Mouse (Mus musculus) mature B cell (primary cell): ENCODE results near the gene March6.

Experiments
- in situ Hi-C: fragments of 300-500 bp; cut with MboI; formaldehyde crosslinking; loops from 2 replicates; pipeline ENCODE4 v1.14.3; 2019

Gene March6

DNA sequence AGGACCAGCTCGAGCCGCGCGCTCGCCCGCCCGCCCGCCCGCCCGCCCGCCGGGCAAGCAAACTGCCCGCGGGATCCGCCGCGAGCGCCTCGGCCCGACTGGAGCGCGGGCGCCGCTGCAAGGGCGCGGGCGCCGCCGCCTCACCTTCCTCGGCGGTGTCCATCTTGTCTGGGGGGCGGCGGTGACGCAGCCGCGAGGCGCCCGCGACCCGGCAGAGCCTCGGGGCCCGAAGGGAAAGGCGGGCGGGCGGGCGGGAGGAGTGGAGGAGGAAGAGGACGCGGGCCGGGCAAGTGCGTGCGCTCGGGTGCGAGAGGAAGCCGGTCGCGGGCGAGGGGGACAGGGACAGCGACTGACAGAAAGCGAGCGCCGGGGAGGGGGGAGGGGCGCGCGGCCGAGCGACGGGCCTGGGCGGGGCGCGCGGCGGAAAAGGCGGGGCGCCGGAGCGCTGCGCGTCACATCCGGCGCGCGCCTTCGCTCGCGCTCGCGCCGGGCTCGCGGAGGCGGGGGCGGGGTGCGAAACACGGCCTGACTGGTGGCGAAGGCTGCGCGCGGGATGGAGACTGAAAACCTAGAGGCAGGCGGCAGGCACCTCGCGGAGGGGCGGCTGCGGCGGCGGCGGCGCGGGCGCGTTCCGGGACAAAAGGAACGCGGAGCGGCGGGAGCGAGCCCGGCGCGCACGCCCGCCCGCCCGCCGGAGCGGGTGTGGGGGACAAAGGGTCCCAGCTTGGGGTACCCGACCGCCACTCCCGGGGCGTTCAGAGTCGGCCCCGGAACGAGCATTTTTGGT is at the start of gene March6:
Gene March6 (minus strand): TSS at position 395 of the 787 bp plus-strand sequence.
- in situ Hi-C loops, result no loop called here

DNA sequence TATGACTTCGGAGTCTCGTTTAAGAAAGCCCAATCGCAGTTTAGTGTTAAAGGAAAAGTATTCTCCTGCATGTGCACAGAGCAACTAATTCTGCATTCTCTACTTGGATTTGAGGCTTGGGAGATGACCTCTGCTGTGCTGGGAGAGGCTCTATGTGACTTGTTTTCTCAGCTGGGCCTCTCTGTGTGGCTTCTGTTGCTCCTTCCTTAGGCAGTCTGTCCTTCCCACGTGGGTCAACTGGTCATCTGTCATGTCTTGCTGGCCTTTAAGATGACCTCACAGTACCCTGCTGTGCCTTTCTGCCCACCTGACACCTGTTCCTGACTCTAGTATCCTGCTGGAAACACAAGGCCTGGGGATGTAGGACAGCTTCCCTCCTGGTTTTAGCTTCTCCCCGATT is 45.2 kb upstream of the March6 start:
- in situ Hi-C loops, result no loop called here

DNA sequence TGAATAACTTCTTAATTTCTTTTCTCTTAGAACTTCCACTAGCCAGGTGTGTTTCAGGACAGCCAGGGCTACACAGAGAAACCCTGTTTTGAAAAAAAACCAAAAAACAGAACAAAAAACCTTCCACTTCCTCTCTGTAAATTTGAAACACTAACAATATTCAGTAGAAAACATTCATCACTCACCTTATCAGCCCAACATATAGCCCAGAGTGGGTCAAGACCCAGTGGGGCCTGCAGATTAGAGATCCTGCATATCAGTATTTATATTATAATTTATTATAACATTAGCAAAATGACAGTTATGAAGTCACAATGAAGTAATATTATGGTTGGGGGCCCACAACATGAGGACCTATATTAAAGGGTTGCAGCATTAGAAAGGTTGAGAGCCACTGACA is 42.8 kb upstream of the March6 start:
- in situ Hi-C loops, result no loop called here

DNA sequence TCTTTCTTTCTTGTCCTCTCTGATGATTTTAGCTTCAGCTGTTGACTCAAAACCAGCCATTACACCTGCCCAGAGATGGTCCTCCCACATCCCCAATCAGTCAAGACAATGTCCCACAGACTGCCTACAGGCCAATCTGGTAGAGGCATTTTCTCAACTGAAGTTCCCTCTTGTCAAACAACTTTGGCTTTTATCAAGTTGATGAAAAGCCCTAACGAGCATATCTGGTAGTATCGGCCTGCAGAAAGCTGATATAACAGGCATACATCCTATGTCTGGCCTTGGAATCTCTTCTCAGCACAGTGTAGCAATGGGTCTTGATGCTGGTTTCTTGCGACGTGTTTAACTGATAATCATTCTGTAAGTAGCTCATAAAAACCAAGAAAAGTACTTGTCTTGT is 42.4 kb upstream of the March6 start:
- in situ Hi-C loops, result no loop called here

DNA sequence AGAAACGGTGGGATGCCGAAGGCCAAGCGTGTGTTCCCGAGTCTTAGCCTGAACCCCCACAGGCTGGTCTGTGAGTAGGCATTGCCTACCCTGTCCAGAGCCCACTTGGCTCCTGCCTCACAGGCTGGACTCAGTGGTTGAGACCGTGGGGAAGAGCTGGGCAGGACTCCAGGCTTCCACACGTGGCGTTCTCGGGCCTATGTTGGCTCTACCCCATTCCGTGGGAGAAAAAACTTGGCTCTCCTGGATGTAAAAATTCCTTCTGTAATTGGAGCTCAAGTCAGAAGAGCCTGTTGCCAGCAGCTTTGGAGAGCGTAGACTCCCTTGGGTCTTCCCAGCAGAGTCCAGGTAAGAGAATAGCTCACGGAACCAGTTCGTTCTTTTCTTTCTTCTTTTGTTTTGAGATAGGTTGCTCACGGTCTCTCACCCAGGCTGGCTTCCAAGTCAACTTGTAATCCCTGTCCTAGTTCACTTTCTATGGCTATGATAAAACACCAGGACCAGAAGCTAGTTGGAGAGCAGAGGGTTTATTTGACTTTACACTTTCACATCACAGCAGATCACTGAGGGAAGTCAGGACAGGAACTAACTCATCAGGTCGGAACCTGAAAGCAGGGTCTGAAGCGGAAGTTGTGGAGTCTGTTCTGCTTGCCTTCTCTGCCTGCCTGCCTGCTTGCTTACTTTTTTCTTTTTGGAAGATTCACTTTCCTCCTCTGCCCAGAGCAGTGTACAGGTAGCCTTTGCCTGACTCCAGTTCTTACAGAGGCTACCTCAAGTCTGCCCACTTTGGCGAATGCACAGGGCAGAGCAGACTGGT is 41.3 kb upstream of the March6 start:
- in situ Hi-C loops, result no loop called here

DNA sequence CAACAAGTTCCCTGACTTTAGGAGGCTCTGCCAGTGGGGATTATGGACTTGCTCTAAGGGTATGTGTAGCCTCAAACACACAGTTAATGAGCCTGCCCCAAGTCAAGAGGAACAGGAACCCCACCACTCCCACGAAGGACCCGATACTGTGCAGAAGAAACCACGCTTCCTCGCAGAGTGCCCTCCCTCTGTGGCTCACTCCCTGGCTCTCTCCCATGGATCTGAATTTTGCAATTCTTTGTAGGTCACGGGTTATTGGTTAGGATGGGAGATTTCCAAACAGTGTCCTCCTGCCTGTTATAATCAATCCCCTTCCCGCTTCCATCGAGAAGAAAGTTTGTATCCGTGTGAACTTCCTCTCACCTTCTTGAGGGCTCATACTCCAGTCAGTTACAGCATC is 40.1 kb upstream of the March6 start:
- in situ Hi-C loops, result no loop called here

DNA sequence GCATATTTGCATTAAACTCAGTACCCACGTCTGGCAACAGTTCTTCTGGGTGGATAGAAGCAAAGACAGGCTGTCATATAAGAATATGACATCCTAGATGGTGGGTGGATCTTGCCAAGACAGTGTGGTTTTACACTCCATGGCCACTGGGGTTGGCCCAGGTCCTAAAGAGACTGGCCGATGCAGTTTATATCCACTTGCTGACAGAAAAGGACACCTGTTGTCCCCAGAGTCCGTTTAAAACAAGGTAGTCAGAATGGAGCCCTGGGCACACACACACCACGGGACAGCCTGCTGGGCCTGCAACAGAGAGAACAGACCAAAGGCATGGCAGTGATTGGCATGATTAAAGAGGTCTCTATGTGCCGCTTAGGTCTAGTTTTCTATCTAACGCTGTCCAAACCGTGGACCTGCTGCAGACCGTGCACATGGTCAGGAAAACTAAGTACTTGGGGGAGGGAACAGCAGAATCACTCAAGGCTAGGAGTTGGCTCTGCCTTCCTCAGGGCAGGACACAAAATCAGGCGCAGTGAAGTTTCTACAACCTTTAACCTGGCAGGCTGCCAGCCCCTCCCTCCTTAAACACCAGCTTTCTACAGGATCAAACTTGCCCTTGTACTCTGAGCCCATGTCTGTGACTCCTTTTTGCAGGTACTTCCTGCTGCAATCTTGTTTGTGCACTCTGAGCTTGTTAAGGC is 38.6 kb upstream of the March6 start:
- in situ Hi-C loops, result no loop called here

DNA sequence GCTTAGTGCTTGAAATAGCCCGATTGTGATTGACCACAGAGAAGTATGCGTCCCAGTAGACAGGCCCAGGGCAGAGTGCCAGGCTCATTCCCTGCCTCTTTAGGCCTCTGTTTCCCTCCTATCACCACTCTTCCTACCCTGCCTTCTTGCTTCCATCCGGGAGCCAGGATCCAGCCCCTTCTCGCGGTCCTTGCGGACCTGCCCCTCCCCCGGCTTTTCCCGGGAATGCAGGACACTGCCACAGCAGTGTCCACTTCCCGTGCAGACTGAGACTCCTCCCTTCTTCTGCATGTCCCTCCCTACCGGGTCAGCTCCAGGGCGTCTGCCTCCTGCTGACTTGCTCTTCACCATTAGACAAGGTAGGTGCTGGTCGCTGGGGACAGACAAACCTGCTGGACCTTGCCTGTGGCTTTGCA is 37.7 kb upstream of the March6 start:
- in situ Hi-C loops, result no loop called here

DNA sequence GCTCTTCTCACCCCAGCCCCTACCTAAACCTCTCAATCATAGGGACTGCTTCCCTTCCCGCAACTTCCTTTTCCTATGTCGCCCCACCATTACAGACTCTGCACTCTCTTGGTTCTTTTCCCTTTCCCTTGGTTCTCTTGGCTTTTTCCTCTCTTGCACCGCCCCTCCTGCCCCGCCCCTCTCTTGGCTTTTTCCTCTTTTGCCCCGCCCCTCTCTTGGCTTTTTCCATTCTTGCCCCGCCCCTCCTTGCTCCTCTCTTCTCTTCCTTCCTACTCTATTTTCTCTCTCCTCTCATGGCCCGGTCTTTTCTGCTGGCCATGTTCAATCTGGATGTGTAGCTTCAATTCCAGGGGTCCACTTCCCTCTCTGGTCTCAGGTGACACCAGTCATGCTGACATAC is 36.6 kb upstream of the March6 start:
- in situ Hi-C loops, result no loop called here

DNA sequence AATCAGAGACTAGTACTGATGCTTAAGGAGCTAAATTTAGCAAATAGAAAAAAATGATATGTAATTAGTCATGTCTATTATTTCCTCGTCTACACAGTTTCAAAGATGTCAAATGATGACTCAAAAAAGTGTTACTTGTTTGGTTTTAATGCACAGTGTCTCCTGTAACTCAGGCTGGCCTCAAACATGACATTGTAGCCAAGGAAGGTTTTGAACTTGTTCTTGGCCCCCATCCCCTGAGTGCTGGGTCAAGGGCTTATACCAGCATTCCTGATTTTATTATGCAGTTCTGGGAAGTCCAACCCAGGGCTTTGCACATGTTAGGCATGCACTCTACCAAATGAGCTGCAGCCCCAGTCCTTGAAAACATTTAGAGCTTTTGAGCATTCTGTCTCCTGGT is 34.9 kb upstream of the March6 start:
- in situ Hi-C loops, result no loop called here

DNA sequence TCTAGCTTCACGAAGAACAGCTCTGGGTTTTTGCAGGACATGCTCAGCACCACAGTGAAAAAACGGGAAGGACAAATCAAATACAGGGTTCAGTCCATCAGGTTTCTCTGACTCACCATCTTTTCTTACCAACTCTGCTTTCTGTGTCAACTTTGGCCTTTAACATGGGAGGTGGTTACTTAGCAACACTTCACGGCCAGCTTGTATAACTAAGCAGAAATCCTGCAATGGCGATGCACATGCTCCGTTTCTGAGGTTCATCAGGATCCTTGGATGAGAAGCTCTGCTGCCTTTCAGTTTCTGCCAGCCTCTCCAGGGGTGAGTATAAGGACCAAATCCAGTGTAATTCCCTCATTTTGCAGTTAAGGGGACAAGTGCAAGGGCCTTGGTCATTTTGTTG is 34.3 kb upstream of the March6 start, which contains the start of gene Cmbl:
Gene Cmbl (plus strand): TSS at position 206 of the 400 bp plus-strand sequence.
- in situ Hi-C loops, result no loop called here

DNA sequence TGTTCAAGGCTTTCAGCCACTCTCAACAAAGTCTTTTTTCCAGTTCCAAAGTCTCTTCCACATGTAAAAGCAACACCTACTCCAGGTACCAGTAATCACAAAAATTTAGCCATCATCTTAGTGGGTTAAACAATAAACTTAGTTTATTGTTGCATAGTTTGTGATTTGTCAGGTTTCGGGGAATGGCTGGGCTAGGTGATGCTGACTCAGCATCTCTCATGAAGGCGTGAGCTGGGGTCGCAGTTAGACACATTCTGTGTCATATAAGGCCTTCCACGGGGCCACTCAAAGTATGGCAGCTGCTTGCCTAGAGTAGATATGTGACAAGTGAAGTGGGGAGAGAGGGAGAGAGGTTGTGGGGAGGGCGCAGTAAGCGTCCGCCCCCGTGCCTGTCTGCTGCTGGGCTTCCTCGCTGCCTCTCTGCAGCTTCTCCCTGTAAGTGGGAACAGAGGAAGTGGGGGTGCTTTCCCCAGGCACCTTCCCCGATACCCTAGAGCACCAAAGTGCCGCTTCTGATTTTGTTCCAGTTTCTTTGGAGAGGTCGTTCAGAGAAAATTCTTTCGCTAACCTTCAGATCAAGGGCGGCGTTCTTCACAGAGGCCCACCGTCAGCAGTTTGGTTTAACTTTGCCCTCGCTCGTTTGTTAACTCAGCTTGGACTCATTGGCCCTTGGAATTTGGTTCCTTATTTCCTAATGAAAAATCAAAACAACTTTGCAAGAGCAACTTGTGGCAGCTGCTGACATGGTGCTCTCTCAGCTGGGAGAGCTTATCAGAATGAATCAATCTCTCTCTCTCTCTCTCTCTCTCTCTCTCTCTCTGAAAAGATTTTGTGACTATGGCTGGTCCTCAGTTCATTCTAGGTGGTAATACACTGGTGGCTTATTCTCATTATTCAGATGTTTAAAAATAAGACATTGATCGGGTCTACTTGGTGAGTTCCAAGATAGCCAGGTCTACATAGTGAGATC is 33.0 kb upstream of the March6 start:
- in situ Hi-C loops, result no loop called here

DNA sequence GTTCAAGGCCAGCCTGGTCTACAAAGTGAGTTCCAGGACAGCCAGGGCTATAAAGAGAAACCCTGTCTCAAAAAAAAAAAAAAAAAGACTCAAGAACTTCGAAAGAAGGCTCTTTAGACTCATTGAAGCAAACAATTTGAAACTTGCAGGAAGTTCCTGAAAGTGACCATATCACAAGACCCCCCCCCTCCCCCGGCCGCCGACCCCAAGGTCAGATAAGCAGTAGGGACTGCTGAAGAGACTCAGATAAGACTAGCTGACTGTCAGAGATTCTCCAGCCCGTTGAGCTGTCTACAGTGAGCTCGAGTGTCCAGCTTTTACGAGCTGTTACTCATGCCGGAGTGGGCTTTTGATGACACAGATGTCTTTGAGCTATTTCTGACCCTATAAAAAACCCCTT is 32.0 kb upstream of the March6 start:
- in situ Hi-C loops, result no loop called here

DNA sequence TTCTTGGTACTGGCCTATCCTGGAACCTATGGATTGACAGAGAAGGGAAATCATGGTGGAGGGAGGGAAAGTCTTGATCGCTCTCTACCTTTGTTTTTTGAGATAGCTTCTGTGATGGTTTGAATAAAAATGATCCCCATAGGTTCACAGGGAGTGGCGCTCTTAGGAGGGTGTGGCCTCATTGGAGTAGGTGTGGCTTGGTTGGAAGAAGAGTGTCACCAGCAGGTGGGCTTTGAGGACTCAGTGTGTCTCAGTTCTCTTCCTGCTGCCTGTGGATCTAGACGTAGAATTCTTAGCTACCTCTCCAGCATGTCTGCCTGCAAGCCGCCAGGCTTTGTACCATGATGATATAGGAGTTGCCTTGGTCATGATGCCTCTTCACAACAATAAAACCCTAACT is 31.1 kb upstream of the March6 start:
- in situ Hi-C loops, result no loop called here

DNA sequence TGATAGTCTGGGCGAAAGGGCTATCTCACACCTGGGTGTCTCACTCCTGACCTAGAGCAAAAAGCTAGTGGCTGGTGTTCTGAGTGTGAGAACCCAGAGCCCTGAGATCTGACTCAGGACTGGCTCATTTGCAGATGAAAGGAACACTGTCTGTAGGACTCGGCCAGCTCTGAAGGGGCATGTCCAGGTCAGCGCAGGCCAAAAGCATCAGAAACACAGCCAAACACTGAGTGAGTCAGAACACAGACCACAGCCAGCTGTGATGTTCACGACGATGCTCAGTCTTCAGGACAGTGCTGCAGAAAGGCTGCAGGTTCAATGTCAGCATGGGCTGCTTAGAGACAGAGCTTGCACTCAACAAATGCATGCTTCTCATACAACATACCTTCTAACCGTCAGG is 30.5 kb upstream of the March6 start:
- in situ Hi-C loops, result no loop called here

DNA sequence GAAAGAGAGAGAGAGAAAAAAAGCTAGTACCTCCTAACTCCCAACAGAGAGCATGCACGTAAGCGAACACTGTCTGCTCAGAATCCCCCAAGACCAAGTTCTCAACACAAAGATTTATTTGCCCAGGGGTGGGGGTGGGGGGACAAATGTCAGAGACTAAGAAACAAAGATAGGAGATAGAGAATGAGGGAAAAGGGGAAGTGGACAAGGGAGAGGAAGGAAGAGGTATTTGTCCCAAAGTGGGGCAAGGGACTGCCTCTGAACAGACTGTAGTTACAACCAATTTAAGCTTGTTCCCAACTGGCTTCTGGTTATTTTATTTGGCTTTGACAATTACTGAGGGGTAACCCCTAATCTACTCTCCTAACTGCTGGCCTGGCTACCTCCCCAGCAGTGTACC is 24.0 kb upstream of the March6 start:
- in situ Hi-C loops, result no loop called here

DNA sequence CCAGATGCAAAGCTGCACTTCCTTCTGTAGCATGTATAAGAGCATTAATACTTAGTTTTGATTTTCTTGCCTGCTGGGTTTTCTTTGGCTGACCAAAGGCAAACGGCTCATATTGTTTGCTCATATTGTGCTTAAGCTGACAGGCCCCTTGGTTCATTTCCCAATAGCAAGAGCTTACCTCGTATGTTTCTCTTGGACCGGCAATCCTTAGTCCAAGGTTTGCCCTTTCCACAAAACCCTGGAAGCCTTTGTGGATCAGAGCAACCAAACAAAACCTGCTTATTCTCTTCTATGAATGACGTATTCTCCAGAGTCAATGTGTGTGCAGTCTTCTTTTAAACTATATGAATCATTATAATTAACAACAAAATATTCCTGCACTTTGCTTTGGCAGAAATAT is 19.5 kb upstream of the March6 start:
- in situ Hi-C loops, result no loop called here

DNA sequence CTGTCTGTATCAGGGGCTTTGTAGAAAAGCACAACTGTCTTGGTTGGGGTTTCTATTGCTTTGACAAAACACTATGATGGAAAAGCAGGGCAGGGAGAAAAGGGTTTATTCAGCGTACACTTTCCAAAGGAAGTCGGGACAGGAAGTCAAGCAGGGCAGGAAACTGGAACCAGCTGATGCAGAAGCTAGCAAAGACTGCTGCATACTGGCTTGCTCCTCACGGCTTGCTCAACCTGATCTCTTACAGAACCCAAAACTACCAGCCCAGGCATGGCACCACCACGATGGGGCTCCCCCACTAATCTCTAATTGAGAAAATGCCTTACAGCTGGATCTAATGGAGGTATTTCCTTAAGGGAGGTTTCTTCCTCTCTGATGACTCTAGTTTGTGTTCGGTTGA is 16.6 kb upstream of the March6 start:
- in situ Hi-C loops, result no loop called here

DNA sequence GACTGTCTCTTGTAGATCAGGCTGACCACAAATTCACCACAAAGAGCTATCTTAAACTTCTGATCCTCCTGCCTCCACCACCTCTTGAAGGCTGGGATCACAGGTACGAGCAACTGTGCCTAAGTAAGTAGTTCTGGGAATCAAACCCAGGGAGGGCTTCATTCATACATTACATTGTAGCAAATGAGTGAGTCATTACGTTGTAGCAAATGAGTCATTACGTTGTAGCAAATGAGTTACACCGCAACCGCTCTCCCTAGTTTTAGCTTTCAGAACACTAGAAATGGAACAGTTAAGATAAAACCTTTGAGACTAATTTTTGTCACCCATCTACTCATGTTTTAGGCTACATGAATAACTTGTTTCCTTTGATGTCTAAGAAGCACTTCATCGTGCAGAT is 15.4 kb upstream of the March6 start:
- in situ Hi-C loops, result no loop called here

DNA sequence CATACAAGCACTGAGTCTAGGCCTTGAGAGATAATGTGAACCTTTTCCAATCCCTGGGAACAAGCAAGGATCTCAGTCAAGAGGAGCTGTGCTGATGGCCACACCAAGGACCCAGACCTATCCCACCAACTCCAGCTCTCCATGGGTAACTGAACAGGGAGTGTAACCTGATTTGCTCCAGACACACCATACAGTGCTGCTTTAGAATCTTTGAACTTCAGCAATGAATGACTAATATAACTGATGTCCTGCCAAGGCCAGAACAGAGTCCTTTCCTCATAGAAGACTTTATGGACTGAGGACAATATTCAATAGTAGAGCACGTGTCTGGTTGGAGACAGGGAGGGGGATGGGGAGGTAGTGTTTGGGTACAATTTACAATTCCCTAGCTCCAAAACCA is 14.2 kb upstream of the March6 start:
- in situ Hi-C loops, result no loop called here

DNA sequence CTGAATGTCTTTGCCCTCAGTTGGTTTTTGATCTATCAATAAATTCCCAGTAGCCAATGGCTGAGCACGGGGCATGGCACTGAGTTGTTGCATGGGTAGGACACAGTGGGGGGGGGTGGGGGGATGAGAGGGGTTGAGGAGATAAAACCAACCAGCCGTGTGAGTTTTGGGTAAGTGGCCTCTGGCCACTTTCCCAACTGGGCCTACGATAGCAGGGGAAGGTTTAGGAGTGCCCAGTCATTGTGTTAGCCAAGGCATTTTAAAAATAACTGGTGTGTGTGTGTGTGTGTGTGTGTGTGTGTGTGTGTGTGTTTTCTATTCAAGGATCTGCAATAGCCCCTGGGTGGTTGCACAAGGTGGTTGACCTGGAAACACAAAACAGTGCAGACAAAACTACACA is 12.4 kb upstream of the March6 start:
- in situ Hi-C loops, result no loop called here
